Mouse (Mus musculus) hindbrain, embryonic 12.5 days (tissue): ENCODE results near the gene Gp9. TPM values are rescaled to one million over a fixed set of nuclear protein-coding genes. Genes with fewer than 3 reads are reported as not detected.
"Not testable (repeated sequence)": the region's sequence is repeated elsewhere in the genome, so short reads cannot be mapped to it uniquely, and the experiment has no call there.

Source experiments
- ATAC-seq: fragments of 200-750 bp; cut with Nextera tagmentation; 2 replicates; pipeline ENCODE4 v1.8.0; 2017; ENCODE audit warnings: moderate TSS enrichment; ENCODE audit not compliant: low FRiP score
- H3K27ac ChIP-seq: fragments of 300-500 bp; sonication (generic); 2 replicates; pipeline ENCODE4 v1.5.1; 2016; ENCODE audit warnings: mild to moderate bottlenecking
- H3K27me3 ChIP-seq: fragments of 300-500 bp; sonication (generic); 2 replicates; pipeline ENCODE4 v1.6.1; 2016; ENCODE audit warnings: mild to moderate bottlenecking
- H3K36me3 ChIP-seq: fragments of 300-500 bp; sonication (generic); 2 replicates; pipeline ENCODE4 v1.6.1; 2016; ENCODE audit warnings: mild to moderate bottlenecking
- H3K4me1 ChIP-seq: fragments of 300-500 bp; sonication (generic); 2 replicates; pipeline ENCODE4 v1.6.1; 2016
- H3K4me2 ChIP-seq: fragments of 300-500 bp; sonication (generic); replicated peaks from 2 replicates; pipeline ENCODE4 v1.6.1; 2016; ENCODE audit warnings: mild to moderate bottlenecking
- H3K4me3 ChIP-seq: fragments of 300-500 bp; sonication (generic); 2 replicates; pipeline ENCODE4 v1.5.1; 2016; ENCODE audit warnings: mild to moderate bottlenecking
- H3K9ac ChIP-seq: fragments of 300-500 bp; sonication (generic); 2 replicates; pipeline ENCODE4 v1.6.1; 2016; ENCODE audit warnings: mild to moderate bottlenecking, moderate library complexity
- H3K9me3 ChIP-seq: fragments of 300-500 bp; sonication (generic); replicated peaks from 2 replicates; pipeline ENCODE4 v1.6.1; 2016; ENCODE audit warnings: mild to moderate bottlenecking
- whole genome bisulfite sequencing: fragments of 180-500 bp; shearing (Covaris S2); methylation state at CpG from one replicate; pipeline ENCODE4 v1.1.7; 2016; 5-methylcytosine and 5-hydroxymethylcytosine counted together
- polyA plus RNA-seq: library from polyadenylated mRNA; unstranded; fragments of >200 nt; fragmentation: Nextera tagmentation; extraction: Ambion mirVana; gene quantifications from 2 replicates; pipeline ENCODE4 v1.2.1, GENCODE M21; 2016

Gene Gp9
- polyA plus RNA-seq, 1 experiment from 2014 or later = 2.6 TPM

DNA sequence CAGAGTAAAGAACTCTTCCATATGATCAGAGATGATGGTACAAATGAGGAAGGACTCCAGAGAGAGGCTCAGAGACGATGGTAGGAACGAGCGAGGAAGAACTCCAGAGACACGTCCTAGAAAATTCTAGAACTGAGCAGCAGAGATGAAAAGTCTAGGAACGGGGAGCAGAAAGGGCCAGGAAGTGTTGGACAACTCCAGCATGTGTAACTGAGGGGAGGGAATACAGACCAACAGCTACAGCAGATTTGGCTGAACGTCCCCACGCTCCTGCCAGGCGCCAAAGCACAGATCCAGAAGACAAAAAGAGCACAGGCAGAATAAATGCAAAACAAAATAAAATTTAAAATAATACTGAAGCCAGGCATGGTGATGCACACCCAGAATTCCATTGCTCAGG is 21.0 kb upstream of the Gp9 start:
- no peaks in the 10 kb centered on the region for H3K27me3 ChIP-seq
- H3K9me3 ChIP-seq = 0 out of 2 replicates have a peak, but pooled peaks cover 2% of the 10 kb centered on the region
- 90% methylated on average over 8 of the region's 8 CpGs for WGBS
- no peak overlapping the region for H3K9ac ChIP-seq
- no peak overlapping the region for H3K27ac ChIP-seq
- ATAC-seq = no peak
- peaks cover 7% of the 10 kb centered on the region for H3K36me3 ChIP-seq
- H3K4me3 ChIP-seq = no peak overlapping the region
- no peak overlapping the region for H3K4me2 ChIP-seq
- H3K4me1 ChIP-seq = no peaks in the 10 kb centered on the region

DNA sequence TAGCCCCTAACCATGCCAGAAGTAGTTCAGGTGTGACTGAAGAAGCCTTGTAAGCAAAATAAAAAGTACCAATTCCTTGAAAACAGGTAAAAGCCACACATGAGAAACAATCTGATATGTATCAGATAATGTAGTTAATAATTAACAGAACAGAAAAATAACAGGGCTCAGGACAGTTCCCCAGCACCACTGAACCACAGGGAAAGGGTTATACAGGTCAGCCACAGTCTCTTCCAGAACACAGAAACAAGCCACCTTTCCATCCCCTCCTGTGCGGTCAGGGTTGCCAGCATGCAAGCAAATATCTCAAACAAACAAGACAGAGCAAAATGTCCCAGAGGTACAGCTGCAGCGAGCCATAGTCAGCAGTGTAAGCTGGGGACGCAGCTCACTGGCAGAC is 18.5 kb upstream of the Gp9 start:
- Histone ChIP-seq H3K4me3 (no peak overlapping the region), H3K36me3 (peaks cover 7% of the 10 kb centered on the region), H3K4me2 (no peak overlapping the region), H3K27me3 (no peaks in the 10 kb centered on the region), H3K9ac (no peak overlapping the region), H3K27ac (no peak overlapping the region), H3K9me3 (0 out of 2 replicates have a peak, but pooled peaks cover 2% of the 10 kb centered on the region), H3K4me1 (no peaks in the 10 kb centered on the region)
- no peak for ATAC-seq
- 71% methylated on average over 3 of the region's 3 CpGs for WGBS

DNA sequence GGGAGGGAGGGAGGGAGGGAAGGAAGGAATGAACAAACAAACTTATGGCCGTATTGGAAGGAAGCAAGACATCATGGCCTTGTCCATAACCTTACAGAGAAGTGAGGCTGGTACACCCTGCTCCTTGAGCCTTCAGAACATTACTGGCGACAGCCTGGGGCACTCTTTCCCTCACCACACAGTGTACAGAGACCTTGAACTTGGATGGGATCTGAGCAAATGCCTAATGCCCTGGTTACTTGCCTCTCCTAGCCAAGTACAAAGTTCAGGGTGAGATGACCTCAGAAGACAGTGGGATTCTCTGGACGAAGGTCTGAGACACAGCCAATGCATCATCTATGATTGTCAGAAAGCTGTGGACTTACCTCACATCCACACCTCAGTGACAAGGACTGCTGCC is 18.0 kb upstream of the Gp9 start:
- H3K9me3 ChIP-seq = 0 out of 2 replicates have a peak, but pooled peaks cover 2% of the 10 kb centered on the region
- no peak for ATAC-seq
- 83% methylated on average over 3 of the region's 3 CpGs for WGBS
- H3K4me3 ChIP-seq = no peak overlapping the region
- no peak overlapping the region for H3K27ac ChIP-seq
- no peak overlapping the region for H3K4me2 ChIP-seq
- no peaks in the 10 kb centered on the region for H3K4me1 ChIP-seq
- H3K9ac ChIP-seq = no peak overlapping the region
- peaks cover 4% of the 10 kb centered on the region for H3K36me3 ChIP-seq
- H3K27me3 ChIP-seq = no peaks in the 10 kb centered on the region

DNA sequence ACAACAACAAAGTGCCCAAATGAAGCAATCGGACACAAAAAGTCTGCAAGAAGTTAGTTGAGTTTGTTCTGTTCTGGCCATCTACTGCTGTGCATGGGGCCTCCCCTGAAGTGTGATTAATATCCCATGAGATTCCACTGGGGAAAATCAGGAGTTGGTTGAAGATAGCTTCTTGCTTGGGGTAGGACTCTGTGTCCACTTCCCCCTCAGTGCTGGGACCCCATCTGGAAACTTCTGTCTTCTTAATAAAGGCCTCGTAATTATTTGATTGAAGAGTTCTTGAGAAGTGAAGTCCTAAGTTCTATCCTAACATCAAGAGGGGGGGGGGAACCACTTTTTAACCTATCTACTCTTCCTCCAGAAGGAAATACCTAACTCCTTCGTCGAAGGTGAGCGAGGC is 15.7 kb upstream of the Gp9 start:
- no peak overlapping the region for H3K4me2 ChIP-seq
- no peak overlapping the region for H3K9ac ChIP-seq
- H3K4me3 ChIP-seq = no peak overlapping the region
- no peaks in the 10 kb centered on the region for H3K36me3 ChIP-seq
- 0 out of 2 replicates have a peak, but pooled peaks cover 2% of the 10 kb centered on the region for H3K9me3 ChIP-seq
- H3K4me1 ChIP-seq = no peaks in the 10 kb centered on the region
- H3K27me3 ChIP-seq = no peaks in the 10 kb centered on the region
- H3K27ac ChIP-seq = no peak overlapping the region
- no peak for ATAC-seq
- WGBS = 82% methylated on average over 5 of the region's 5 CpGs

DNA sequence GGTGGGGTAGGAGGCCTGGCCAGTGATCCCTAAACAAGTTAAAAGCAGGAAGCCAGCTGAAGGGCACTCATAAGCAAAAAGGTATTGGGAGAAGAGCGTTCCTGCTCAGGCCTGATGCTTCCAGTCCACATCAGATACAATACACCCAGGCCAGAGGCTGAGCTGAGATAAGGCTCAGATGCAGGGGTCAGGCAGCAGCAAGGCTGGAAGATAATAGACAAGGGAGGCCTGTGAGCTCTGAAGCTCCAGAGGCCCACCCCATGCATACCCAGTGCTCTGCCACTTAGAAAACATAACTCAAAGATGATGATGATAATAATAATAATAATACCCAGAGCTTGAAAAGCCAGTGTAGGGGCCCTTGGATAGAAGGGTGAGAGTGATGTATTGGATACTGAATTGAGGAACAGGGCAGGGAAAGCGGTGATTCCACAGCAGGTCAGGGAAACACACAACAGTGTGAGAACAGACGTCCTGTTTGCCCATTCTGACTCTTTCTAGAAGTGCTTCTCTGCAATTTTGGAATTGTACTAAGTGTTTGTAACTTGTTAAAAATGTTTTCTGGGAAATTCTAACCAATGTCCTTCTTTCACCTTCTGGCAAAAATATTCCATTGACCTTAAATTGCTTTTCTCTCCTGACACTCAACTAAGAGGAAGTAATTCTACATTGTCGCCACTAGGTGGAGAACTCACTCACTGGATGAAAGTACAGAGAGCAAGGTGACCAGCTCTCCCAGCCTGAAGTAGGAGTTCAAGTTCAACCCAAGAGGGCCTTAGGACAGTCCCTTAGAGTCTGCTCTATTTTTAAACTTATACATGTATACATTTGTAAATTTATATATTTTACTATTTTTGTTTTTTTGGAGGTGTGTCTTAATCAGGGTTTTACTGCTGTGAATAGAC is 14.2 kb upstream of the Gp9 start:
- Histone ChIP-seq H3K4me3 (no peak overlapping the region), H3K36me3 (no peaks in the 10 kb centered on the region), H3K27ac (no peak overlapping the region), H3K4me2 (no peak overlapping the region), H3K9ac (no peak overlapping the region), H3K9me3 (no peaks in the 10 kb centered on the region), H3K4me1 (no peaks in the 10 kb centered on the region), H3K27me3 (no peaks in the 10 kb centered on the region)
- WGBS = 66% methylated on average over 4 of the region's 4 CpGs
- ATAC-seq = no peak

DNA sequence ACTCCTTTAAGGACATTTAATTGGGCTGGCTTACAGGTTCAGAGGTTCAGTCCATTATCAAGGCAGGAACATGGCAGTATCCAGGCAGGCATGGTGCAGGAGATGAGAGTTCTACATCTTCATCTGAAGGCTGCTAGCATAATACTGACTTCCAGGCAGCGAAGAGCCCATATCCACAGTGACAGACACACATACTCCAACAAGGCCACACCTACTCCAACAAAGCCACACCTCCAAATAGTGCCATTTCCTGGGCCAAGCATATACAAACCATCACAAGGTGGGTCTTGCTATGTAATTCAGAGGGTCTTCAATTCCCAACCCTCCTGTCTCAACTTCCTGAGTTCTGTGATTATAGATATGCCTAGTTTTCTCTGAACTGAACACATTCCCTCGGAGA is 13.6 kb upstream of the Gp9 start:
- ATAC-seq, H3K4me3 ChIP-seq, H3K9me3 ChIP-seq, H3K4me1 ChIP-seq, H3K27me3 ChIP-seq, H3K36me3 ChIP-seq, H3K27ac ChIP-seq, H3K9ac ChIP-seq, H3K4me2 ChIP-seq: not testable (repeated sequence)
- 96% methylated on average over 2 of the region's 2 CpGs for WGBS

DNA sequence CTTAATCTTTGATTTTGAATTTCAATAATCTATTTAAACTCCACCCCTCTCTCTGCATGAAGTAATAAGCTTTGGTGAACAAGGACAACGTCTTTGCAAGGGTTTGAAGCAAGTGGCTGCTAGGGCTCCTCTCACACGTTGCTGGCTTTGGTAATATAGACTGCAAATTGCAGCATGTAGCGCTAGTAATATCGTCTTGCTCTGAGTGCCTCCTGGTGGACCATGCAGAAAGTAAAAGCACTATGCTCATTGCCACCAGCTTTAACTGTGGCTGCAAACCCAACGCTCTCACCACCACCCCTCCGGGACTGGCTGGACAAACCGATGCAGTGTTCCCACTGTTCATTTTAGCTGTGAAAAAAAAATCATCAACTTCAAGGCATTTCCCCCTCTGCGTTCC is 7.2 kb upstream of the Gp9 start:
- Histone ChIP-seq H3K4me2 (no peak overlapping the region), H3K27ac (no peak overlapping the region), H3K9me3 (no peaks in the 10 kb centered on the region), H3K4me3 (no peak overlapping the region), H3K4me1 (no peaks in the 10 kb centered on the region), H3K27me3 (no peaks in the 10 kb centered on the region), H3K36me3 (no peaks in the 10 kb centered on the region), H3K9ac (no peak overlapping the region)
- no peak for ATAC-seq
- 56% methylated on average over 8 of the region's 8 CpGs for WGBS

DNA sequence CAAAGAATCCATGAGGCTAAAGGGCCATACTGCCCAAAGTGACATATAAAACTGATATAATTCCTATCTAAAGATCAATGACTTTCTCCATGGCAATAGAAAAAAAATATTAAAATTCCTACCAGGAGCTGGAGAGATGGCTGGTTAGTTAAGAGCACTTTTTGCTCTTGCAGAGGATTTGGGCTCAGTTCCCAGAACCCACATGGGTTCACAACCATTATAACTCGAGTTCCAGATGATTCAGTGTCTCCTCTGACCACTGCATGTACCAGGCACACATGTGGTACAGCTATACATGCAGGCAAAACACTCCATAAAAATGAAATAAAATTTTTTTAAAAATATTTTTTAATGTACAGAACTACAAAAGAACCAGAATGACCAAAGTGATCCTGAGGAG is 3.4 kb upstream of the Gp9 start:
- no peak overlapping the region for H3K4me3 ChIP-seq
- ATAC-seq = no peak
- H3K27me3 ChIP-seq = no peaks in the 10 kb centered on the region
- no peaks in the 10 kb centered on the region for H3K36me3 ChIP-seq
- no peak overlapping the region for H3K4me2 ChIP-seq
- H3K27ac ChIP-seq = no peak overlapping the region
- H3K4me1 ChIP-seq = no peaks in the 10 kb centered on the region
- 41% methylated on average over 1 of the region's 1 CpGs for WGBS
- H3K9ac ChIP-seq = no peak overlapping the region
- no peaks in the 10 kb centered on the region for H3K9me3 ChIP-seq

DNA sequence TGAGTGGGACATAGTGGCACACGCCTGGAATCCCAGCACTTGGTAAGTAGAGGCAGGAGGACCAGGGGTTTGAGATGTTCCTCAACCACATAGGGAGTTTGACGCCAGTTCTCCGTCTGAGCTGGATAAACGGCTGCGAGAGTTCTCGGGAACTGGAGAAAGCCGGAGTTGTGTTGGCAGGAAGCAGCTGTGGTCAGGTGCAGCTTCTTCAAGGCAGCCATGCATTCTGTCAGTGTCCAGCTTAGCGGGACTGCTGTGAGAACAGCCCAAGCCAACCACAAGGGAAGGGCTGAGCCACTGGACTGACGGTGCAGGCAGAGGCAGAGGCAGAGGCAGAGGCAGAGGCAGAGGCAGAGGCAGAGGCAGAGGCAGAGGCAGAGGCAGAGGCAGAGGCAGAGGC is 3.0 kb upstream of the Gp9 start:
- ATAC-seq = no peak
- Histone ChIP-seq H3K27ac (no peak overlapping the region), H3K9ac (no peak overlapping the region), H3K4me3 (no peak overlapping the region), H3K4me1 (no peaks in the 10 kb centered on the region), H3K36me3 (no peaks in the 10 kb centered on the region), H3K4me2 (no peak overlapping the region), H3K27me3 (no peaks in the 10 kb centered on the region), H3K9me3 (no peaks in the 10 kb centered on the region)
- 90% methylated on average over 9 of the region's 9 CpGs for WGBS

DNA sequence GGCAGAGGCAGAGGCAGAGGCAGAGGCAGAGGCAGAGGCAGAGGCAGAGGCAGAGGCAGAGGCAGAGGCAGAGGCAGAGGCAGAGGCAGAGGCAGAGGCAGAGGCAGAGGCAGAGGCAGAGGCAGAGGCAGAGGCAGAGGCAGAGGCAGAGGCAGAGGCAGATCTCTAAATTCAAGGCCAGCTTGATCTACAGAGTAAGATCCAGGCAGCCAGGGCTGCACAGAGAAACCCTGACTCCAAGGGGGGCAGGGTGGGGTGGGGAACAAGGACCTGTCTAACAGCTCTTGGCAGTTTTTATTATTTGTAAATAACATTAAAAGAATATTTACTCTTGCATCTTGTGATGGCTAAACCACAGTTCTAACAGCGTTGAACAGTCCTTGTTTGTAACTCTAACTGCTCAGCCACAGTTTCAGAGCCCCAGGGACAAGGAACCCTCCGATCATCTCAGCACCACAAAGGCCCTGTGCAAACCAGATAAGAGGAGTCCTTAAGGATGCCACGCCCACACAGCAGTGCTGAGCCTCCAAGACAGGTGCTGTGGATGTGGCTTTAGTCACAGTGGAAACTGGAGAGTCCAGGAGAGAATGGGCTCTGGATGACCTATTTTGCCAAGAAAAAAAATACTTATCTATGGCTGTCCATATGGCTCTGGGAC is 2.2 kb upstream of the Gp9 start:
- Histone ChIP-seq H3K4me1 (no peaks in the 10 kb centered on the region), H3K9me3 (no peaks in the 10 kb centered on the region), H3K27ac (no peak overlapping the region), H3K4me3 (no peak overlapping the region), H3K36me3 (no peaks in the 10 kb centered on the region), H3K9ac (no peak overlapping the region), H3K4me2 (no peak overlapping the region), H3K27me3 (no peaks in the 10 kb centered on the region)
- no peak for ATAC-seq
- WGBS = 76% methylated on average over 3 of the region's 3 CpGs

DNA sequence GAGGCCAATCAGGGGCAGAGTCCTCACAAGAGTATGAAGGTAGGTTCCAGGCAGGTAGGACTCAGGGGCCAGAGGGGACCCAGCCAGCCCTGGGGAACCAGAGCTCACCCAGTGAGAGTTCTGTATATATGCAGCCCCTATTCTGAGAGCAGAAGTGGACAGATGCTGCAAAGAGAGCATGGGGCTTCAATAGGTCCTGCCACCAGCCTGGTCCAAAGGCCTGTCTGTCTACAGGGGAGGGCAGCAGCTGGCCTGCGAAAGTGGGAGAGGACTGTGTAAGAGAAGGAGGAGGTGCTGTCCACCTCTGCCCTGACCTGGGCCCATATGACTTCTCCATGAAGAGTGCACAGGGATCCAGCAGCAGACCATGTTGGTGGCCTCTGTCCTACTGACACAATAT is 1.2 kb upstream of the Gp9 start:
- ATAC-seq = no peak
- H3K4me1 ChIP-seq = no peaks in the 10 kb centered on the region
- H3K9ac ChIP-seq = no peak overlapping the region
- no peak overlapping the region for H3K27ac ChIP-seq
- H3K4me2 ChIP-seq = no peak overlapping the region
- no peak overlapping the region for H3K4me3 ChIP-seq
- no peaks in the 10 kb centered on the region for H3K27me3 ChIP-seq
- no peaks in the 10 kb centered on the region for H3K36me3 ChIP-seq
- 89% methylated on average over 1 of the region's 1 CpGs for WGBS
- no peaks in the 10 kb centered on the region for H3K9me3 ChIP-seq

DNA sequence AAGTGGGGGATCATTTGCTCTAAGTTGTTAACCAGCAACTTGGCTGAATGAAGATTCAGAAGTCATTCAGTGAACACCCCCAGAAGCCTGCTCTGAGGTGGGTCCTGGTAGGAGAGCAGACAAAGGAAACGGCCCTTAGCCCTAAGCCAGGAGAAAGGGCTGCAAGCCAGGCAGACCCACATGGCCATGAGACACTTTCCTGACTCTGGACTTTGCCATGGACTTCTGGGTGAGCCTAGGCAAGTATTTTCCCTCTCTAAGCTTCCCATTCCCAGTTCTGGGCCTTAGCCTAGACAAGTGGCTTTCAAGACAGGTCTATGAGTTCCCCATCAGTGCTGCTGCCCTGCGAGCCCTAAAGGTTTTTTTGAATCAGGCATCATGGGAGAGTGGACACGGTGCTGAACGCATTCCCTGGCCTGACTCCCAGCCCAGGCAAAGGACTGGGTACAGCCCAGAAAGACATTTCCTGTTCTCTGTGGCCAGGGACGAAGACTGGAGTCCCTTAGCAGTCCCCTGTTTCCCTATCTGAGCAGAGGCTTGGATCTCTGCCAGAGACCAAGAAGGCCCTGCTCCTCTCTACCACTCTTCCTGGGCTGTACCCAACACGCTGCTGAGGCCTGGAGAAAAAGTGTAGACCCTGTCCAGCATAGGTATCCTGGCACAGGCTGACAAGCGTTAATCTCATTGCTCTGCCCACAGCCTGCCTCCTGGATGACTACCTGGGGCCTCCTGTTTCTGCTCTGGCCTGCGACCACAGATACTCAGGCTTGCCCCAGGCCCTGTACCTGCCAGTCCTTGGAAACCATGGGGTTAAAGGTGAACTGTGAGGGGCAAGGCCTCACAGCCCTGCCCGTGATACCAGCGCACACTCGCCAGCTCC is 662 bp downstream of the Gp9 start:
- Histone ChIP-seq H3K36me3 (no peaks in the 10 kb centered on the region), H3K27me3 (no peaks in the 10 kb centered on the region), H3K27ac (no peak overlapping the region), H3K9ac (no peak overlapping the region), H3K9me3 (no peaks in the 10 kb centered on the region), H3K4me1 (no peaks in the 10 kb centered on the region), H3K4me3 (no peak overlapping the region), H3K4me2 (no peak overlapping the region)
- 76% methylated on average over 11 of the region's 11 CpGs for WGBS
- no peak for ATAC-seq
